Mouse (Mus musculus) heart, embryonic 13.5 days (tissue): ENCODE results near the gene Rapgef3. TPM values are rescaled to one million over a fixed set of nuclear protein-coding genes. Genes with fewer than 3 reads are reported as not detected.
A peak's percentile ranks its signal among the peaks of the same experiment; 100 is the strongest.

Experiments
- ATAC-seq: fragments of 200-750 bp; cut with Nextera tagmentation; 2 replicates; pipeline ENCODE4 v1.8.0; 2017; ENCODE audit warnings: moderate TSS enrichment; ENCODE audit not compliant: insufficient number of reproducible peaks, low FRiP score, low TSS enrichment; ENCODE audit errors: extremely low read depth
- H3K27ac ChIP-seq: fragments of 300-500 bp; sonication (generic); replicated peaks from 2 replicates; pipeline ENCODE4 v1.5.1; 2015; ENCODE audit warnings: moderate library complexity, mild to moderate bottlenecking, inconsistent platforms
- H3K27me3 ChIP-seq: fragments of 300-500 bp; sonication (generic); replicated peaks from 2 replicates; pipeline ENCODE4 v1.6.1; 2015; ENCODE audit warnings: mild to moderate bottlenecking, inconsistent platforms
- H3K36me3 ChIP-seq: fragments of 300-500 bp; sonication (generic); 2 replicates; pipeline ENCODE4 v1.6.1; 2015; ENCODE audit warnings: mild to moderate bottlenecking, inconsistent platforms
- H3K4me1 ChIP-seq: fragments of 300-500 bp; sonication (generic); 2 replicates; pipeline ENCODE4 v1.6.1; 2015; ENCODE audit warnings: inconsistent platforms
- H3K4me2 ChIP-seq: fragments of 300-500 bp; sonication (generic); 2 replicates; pipeline ENCODE4 v1.6.1; 2015; ENCODE audit warnings: inconsistent platforms, mild to moderate bottlenecking, moderate library complexity
- H3K4me3 ChIP-seq: fragments of 300-500 bp; sonication (generic); 2 replicates; pipeline ENCODE4 v1.5.1; 2015; ENCODE audit warnings: moderate library complexity, mild to moderate bottlenecking, inconsistent platforms
- H3K9ac ChIP-seq: fragments of 300-500 bp; sonication (generic); 2 replicates; pipeline ENCODE4 v1.6.1; 2015; ENCODE audit warnings: inconsistent platforms, mild to moderate bottlenecking, moderate library complexity
- H3K9me3 ChIP-seq: fragments of 300-500 bp; sonication (generic); 2 replicates; pipeline ENCODE4 v1.6.1; 2016; ENCODE audit warnings: inconsistent platforms
- WGBS: fragments of 180-500 bp; shearing (Covaris S2); methylation state at CpG from one replicate; pipeline ENCODE4 v1.1.7; 2015; ENCODE audit warnings: mixed read lengths; 5-methylcytosine and 5-hydroxymethylcytosine counted together
- polyA plus RNA-seq: library from polyadenylated mRNA; unstranded; fragments of >200 nt; fragmentation: Nextera tagmentation; extraction: Ambion mirVana; gene quantifications from 2 replicates; pipeline ENCODE4 v1.2.1, GENCODE M21; 2015

Rapgef3 gene
- polyA plus RNA-seq, 1 experiment from 2014 or later, result 22.1 TPM

- no peaks in the 10 kb centered on the region for H3K9me3 ChIP-seq
- H3K4me3 ChIP-seq, result peak overlapping the region; percentile 58
- peak overlapping the region; percentile 87 for H3K4me2 ChIP-seq
- peaks cover 26% of the 10 kb centered on the region for H3K27me3 ChIP-seq
- H3K27ac ChIP-seq, result peak overlapping the region; percentile 82
- peaks cover 63% of the 10 kb centered on the region for H3K4me1 ChIP-seq
- WGBS, result 2% methylated on average over 18 of the region's 18 CpGs
- H3K9ac ChIP-seq, result peak overlapping the region; percentile 81
- 0 out of 2 replicates have a peak, but pooled peaks cover 4% of the 10 kb centered on the region for H3K36me3 ChIP-seq
- no peak for ATAC-seq
These were observed 420 bp upstream of the Rapgef3 start for GRCm38 (mm10) chr15:97768192-97768591.

DNA sequence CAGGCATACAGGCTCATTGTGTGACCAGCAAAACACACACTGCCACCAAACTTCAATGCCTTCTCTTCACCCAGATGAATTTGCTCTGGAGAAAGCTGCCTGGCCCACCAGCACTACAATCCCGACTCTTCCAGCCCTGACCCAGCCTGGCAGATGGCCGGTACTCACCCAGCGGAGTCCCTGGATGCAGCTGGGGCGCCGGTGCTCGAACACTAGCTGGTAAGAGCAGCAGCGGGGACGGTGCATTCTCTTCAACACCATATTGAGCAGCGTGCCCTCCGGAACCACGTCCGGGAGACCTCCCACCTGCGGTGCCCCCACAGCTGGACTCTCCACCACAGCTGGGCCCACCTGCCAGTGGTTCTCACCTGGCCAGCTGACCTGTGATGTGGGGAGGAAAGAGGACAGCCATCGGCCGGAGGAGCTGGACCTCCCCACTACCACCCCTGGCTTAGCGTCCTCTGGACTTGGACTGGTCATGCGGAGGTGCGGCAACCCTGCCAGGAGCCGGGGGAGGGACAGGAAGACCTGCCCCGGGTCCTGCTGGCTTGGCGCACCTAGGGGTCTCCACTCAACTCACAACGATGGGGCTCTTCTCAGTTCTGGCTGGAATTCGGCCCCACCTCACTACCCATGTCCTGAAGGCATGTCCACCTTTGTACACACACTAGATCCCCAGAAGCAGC lies 1.0 kb downstream of the Rapgef3 start:
- Histone ChIP-seq H3K9ac (peak overlapping the region; percentile 81), H3K4me1 (peaks cover 58% of the 10 kb centered on the region), H3K4me2 (peak overlapping the region; percentile 87), H3K4me3 (peak overlapping the region; percentile 58), H3K27ac (peak overlapping the region; percentile 82), H3K9me3 (no peaks in the 10 kb centered on the region), H3K27me3 (peaks cover 29% of the 10 kb centered on the region), H3K36me3 (0 out of 2 replicates have a peak, but pooled peaks cover 4% of the 10 kb centered on the region)
- WGBS, result 10% methylated on average over 23 of the region's 23 CpGs
- ATAC-seq, result no peak

DNA sequence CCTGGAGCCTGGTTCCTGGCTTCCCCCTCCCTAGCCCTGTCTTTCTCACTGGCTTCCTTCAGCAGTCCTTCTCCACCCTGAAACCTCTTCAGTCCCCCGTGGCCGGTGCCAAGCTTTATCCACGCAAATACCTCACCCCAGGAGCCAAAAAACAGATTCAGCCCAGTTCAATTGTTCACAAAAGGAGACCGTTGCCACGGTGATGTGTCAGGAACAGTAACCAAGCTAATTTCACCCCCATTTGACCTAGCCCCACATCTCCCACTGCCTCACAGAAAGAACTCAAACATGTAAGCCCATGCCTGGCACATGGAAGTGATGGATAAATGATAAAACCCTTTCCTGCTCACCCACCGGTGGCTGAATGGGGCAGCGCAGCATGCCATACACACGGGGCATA lies 1.6 kb downstream of the Rapgef3 start:
- peaks cover 30% of the 10 kb centered on the region for H3K27me3 ChIP-seq
- 26% methylated on average over 8 of the region's 8 CpGs for WGBS
- no peak for ATAC-seq
- H3K36me3 ChIP-seq, result 0 out of 2 replicates have a peak, but pooled peaks cover 4% of the 10 kb centered on the region
- H3K9me3 ChIP-seq, result no peaks in the 10 kb centered on the region
- peaks cover 54% of the 10 kb centered on the region for H3K4me1 ChIP-seq
- H3K4me2 ChIP-seq, result peak overlapping the region; percentile 87
- peak overlapping the region; percentile 58 for H3K4me3 ChIP-seq
- peak overlapping the region; percentile 81 for H3K9ac ChIP-seq
- H3K27ac ChIP-seq, result peak overlapping the region; percentile 82

GRCm38 (mm10) chr15:97765090-97765794 lies 2.5 kb downstream of the Rapgef3 start:
- H3K9me3 ChIP-seq, result no peaks in the 10 kb centered on the region
- H3K36me3 ChIP-seq, result peaks cover 12% of the 10 kb centered on the region
- peak overlapping the region; percentile 87 for H3K4me2 ChIP-seq
- peak overlapping the region; percentile 58 for H3K4me3 ChIP-seq
- H3K4me1 ChIP-seq, result peaks cover 54% of the 10 kb centered on the region
- no peak overlapping the region; the same call in 1 of the 2 replicates for H3K27ac ChIP-seq
- no peak for ATAC-seq
- peak overlapping the region; percentile 81 for H3K9ac ChIP-seq
- WGBS, result 36% methylated on average over 13 of the region's 13 CpGs
- H3K27me3 ChIP-seq, result peaks cover 30% of the 10 kb centered on the region

DNA sequence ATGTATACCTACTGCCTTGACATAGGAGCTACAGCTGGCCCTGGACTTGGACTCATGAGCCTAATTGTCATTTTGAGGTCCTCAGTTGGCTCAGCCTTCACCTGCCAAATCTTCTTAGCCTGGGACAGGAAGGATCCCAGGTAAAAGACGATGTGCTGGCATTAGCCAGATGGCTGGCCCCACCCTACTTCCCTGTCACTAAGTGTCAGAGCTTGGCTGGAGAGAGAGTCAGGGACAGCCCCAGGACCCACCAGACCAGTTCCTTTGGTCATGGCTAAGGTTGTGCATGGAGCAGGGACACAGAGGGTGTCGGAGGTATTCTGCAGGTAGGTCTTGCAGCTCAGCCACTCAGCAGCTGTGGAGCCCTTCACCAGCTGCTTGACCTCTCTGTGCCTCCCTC lies 3.2 kb downstream of the Rapgef3 start:
- no peak for ATAC-seq
- no peaks in the 10 kb centered on the region for H3K9me3 ChIP-seq
- no peak overlapping the region for H3K27ac ChIP-seq
- 71% methylated on average over 2 of the region's 2 CpGs for WGBS
- peaks cover 19% of the 10 kb centered on the region for H3K36me3 ChIP-seq
- H3K4me3 ChIP-seq, result no peak overlapping the region
- H3K9ac ChIP-seq, result no peak overlapping the region
- H3K4me2 ChIP-seq, result no peak overlapping the region
- H3K4me1 ChIP-seq, result peaks cover 53% of the 10 kb centered on the region
- peaks cover 24% of the 10 kb centered on the region for H3K27me3 ChIP-seq

DNA sequence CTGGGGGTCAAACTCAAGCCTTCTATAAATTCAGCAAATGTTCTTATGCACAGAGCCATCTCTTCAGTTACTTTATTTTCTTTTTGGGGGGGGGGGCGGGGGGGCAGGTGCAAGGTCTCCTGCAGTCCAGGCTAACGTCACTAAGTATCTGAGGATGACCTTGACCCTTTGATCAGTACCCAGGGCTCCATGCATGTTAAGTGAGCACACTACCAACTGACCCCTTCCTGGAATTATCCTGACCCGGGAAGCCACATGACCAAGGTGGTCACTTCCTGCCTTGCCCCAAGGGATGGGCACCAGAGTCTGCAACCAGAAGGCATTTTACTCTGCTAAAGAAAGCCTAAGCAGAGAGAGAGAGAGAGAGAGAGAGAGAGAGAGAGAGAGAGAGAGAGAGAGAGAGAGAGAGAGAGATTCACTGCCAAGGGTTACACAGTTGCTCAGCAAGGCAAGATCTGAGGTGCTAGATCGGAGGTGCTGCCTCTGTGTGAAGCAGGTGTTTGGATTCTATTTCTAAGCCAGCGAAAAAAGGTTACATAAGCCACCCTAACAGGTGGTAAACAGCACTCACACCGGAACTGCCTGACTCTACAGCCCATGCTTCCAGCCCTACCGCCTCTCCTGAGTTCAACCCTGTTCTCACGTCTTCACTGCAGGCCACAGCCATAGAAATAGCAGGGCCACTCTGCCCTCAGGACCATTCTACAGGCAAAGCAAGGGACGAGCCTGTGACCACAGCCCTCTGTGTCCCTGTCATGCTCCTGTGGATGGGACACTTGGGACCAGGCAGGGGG lies 4.3 kb downstream of the Rapgef3 start:
- no peak overlapping the region for H3K4me2 ChIP-seq
- H3K9me3 ChIP-seq, result no peaks in the 10 kb centered on the region
- H3K4me1 ChIP-seq, result peaks cover 45% of the 10 kb centered on the region
- peaks cover 30% of the 10 kb centered on the region for H3K36me3 ChIP-seq
- no peak overlapping the region for H3K4me3 ChIP-seq
- no peak overlapping the region for H3K27ac ChIP-seq
- WGBS, result 58% methylated on average over 9 of the region's 9 CpGs
- peaks cover 19% of the 10 kb centered on the region for H3K27me3 ChIP-seq
- 0 out of 2 replicates have a peak overlapping the region, but pooled peaks have one; percentile 19 for H3K9ac ChIP-seq
- ATAC-seq, result no peak

DNA sequence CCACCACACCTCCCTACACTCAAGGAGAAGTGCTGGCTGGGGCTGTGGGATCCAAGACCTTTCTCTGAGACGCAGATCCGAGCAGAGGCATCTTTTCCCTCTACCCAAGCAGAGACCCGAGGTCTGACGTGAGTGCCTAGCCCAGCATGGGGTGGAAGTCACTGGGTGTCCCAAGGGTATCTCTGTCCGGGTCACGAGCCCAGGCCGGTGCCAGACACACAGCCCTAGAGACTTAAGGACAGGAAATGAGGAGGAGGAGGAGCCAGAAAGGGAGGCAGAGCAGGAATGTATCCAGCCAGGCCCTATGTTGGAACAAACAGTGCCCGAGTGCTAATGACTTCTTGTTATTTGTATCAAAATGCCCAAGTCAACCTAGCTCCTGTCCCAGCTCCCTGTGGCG lies 5.0 kb downstream of the Rapgef3 start:
- Histone ChIP-seq H3K4me2 (no peak overlapping the region), H3K4me3 (no peak overlapping the region), H3K27me3 (peaks cover 19% of the 10 kb centered on the region), H3K27ac (no peak overlapping the region), H3K36me3 (peaks cover 37% of the 10 kb centered on the region), H3K4me1 (peaks cover 42% of the 10 kb centered on the region), H3K9me3 (no peaks in the 10 kb centered on the region), H3K9ac (no peak overlapping the region)
- 51% methylated on average over 9 of the region's 9 CpGs for WGBS
- no peak for ATAC-seq

DNA sequence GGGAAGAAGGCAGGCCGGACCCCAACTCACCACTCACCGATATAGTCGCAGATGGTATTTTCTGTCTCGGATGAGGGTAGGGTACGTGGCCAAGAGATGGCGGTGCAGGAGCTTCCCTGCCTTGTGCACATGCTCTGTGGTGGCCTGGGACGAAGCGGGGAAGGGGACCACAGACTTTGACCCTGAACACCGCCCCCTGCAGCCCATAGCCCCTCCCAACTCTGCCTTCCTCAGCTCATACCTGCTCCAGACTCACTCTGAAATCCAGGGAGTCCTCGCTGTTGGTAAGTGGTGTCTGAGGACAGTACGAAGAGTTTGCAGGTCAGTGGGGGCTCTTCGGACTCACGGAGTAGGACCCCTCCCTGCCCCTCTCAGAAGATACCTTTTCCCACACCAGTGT lies 6.3 kb downstream of the Rapgef3 start:
- 44% methylated on average over 13 of the region's 13 CpGs for WGBS
- peaks cover 49% of the 10 kb centered on the region for H3K36me3 ChIP-seq
- ATAC-seq, result no peak
- no peak overlapping the region for H3K4me2 ChIP-seq
- H3K4me3 ChIP-seq, result no peak overlapping the region
- H3K9ac ChIP-seq, result 0 out of 2 replicates have a peak overlapping the region, but pooled peaks have one; percentile 21
- H3K4me1 ChIP-seq, result peaks cover 30% of the 10 kb centered on the region
- no peaks in the 10 kb centered on the region for H3K9me3 ChIP-seq
- no peak overlapping the region for H3K27ac ChIP-seq
- peaks cover 12% of the 10 kb centered on the region; the same call in 1 of the 2 replicates for H3K27me3 ChIP-seq

GRCm38 (mm10) chr15:97760952-97761351 lies 6.8 kb downstream of the Rapgef3 start:
- no peak overlapping the region for H3K27ac ChIP-seq
- H3K9ac ChIP-seq, result 0 out of 2 replicates have a peak overlapping the region, but pooled peaks have one; percentile 21
- ATAC-seq, result no peak
- peaks cover 54% of the 10 kb centered on the region for H3K36me3 ChIP-seq
- no peak overlapping the region for H3K4me2 ChIP-seq
- peaks cover 26% of the 10 kb centered on the region for H3K4me1 ChIP-seq
- no peaks in the 10 kb centered on the region for H3K9me3 ChIP-seq
- H3K27me3 ChIP-seq, result peaks cover 8% of the 10 kb centered on the region; the same call in 1 of the 2 replicates
- H3K4me3 ChIP-seq, result no peak overlapping the region
- WGBS, result 63% methylated on average over 5 of the region's 5 CpGs

DNA sequence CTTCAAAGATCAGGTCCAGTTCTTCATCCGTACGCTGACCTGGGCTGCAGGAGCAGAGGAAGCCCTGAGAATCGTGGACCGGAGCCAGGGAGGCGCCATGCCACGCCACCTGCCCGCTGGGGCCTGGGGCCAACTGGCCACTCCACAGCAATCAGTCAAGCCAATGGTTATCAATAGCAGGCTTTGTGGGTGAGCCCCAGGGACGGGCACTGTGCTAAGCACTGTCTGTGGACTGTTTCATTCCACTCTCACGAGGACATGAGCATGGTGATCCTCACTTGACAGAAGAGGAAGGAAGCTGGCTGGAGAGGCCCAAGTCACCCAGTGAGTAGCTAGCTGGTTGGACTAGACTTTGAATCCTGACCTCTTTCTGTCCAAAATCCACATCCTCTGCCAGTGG lies 7.8 kb downstream of the Rapgef3 start:
- Histone ChIP-seq H3K4me2 (no peak overlapping the region), H3K36me3 (peaks cover 55% of the 10 kb centered on the region), H3K4me3 (no peak overlapping the region), H3K9ac (no peak overlapping the region), H3K9me3 (no peaks in the 10 kb centered on the region), H3K4me1 (peaks cover 26% of the 10 kb centered on the region), H3K27ac (no peak overlapping the region), H3K27me3 (peaks cover 5% of the 10 kb centered on the region; the same call in 1 of the 2 replicates)
- WGBS, result 82% methylated on average over 9 of the region's 9 CpGs
- no peak for ATAC-seq

DNA sequence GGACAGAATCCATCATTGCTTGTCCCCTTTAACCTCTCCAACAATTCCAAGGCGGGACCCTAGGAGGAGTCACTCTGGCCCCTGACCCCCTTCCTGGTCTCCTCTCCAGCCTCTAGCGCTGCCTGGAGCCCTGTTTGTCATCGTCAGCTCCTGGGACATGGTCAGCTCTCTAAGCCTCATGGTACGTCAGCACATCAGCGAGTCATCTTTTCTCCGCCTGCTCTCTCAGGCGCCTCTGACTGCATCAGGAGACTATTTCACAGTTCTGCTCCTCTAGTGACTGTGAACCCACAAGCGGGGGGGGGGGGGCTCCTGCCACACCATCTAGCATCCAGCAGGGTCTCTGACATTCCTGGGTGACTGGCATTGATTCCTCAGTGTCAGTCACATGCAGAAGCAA lies 12.4 kb downstream of the Rapgef3 start:
- Histone ChIP-seq H3K36me3 (peaks cover 67% of the 10 kb centered on the region), H3K27ac (peak overlapping the region; percentile 21; the same call in 1 of the 2 replicates), H3K4me3 (no peak overlapping the region), H3K4me2 (no peak overlapping the region), H3K9ac (peak overlapping the region; percentile 33; the same call in 1 of the 2 replicates), H3K4me1 (peaks cover 37% of the 10 kb centered on the region), H3K27me3 (no peaks in the 10 kb centered on the region; the same call in 1 of the 2 replicates), H3K9me3 (no peaks in the 10 kb centered on the region)
- ATAC-seq, result no peak
- WGBS, result 29% methylated on average over 8 of the region's 8 CpGs
